Mouse (Mus musculus) E14TG2a.4 (cell line): ENCODE measurements around the gene Adam30.

Experiments used
- H3K27me3 ChIP-seq: 2 replicates; pipeline ENCODE4 v1.6.1; 2014; ENCODE audit warnings: low read length, control low read depth; ENCODE audit not compliant: insufficient read depth
- H3K36me3 ChIP-seq: 2 replicates; pipeline ENCODE4 v1.6.1; 2014; ENCODE audit warnings: low read length, control low read depth; ENCODE audit not compliant: insufficient read depth
- H3K4me1 ChIP-seq: replicated peaks from 2 replicates; pipeline ENCODE4 v1.6.1; 2014; ENCODE audit warnings: low read depth, low read length, control low read depth
- H3K4me3 ChIP-seq: replicated peaks from 2 replicates; pipeline ENCODE4 v1.5.1; 2014; ENCODE audit warnings: mild to moderate bottlenecking, low read length
- H3K9me3 ChIP-seq: 2 replicates; pipeline ENCODE4 v1.6.1; 2014; ENCODE audit warnings: low read length, control low read depth
- CTCF ChIP-seq: conservative IDR thresholded peaks from 2 replicates; pipeline ENCODE4 v1.5.1; 2014; ENCODE audit warnings: low read length
- NANOG ChIP-seq: IDR thresholded peaks from 2 replicates; pipeline ENCODE4 v1.6.1; 2014; ENCODE audit warnings: borderline replicate concordance, low read length, mixed read lengths
- POU5F1 ChIP-seq: IDR thresholded peaks from 2 replicates; pipeline ENCODE4 v1.6.1; 2014; ENCODE audit warnings: low read length, borderline replicate concordance

The Adam30 gene

GRCm38 (mm10) chr3:98157585-98157984 lies 2.8 kb upstream of the Adam30 start:
- Histone ChIP-seq H3K36me3 (no peaks in the 10 kb centered on the region), H3K4me1 (0 out of 2 replicates have a peak, but pooled peaks cover 3% of the 10 kb centered on the region), H3K27me3 (no peaks in the 10 kb centered on the region; the same call in 1 of the 2 replicates), H3K9me3 (no peaks in the 10 kb centered on the region), H3K4me3 (no peak overlapping the region)
- TF ChIP-seq NANOG, result no peak
- no peak for TF ChIP-seq POU5F1
- TF ChIP-seq CTCF, result no peak

- no peak for TF ChIP-seq POU5F1
- no peak for TF ChIP-seq CTCF
- no peak for TF ChIP-seq NANOG
- Histone ChIP-seq H3K4me3 (no peak overlapping the region), H3K9me3 (no peaks in the 10 kb centered on the region), H3K27me3 (no peaks in the 10 kb centered on the region; the same call in 1 of the 2 replicates), H3K36me3 (no peaks in the 10 kb centered on the region), H3K4me1 (0 out of 2 replicates have a peak, but pooled peaks cover 3% of the 10 kb centered on the region)
Measured at GRCm38 (mm10) chr3:98158646-98159045, 1.8 kb upstream of the Adam30 start.

- no peaks in the 10 kb centered on the region for H3K36me3 ChIP-seq
- TF ChIP-seq POU5F1 (no peak), CTCF (no peak), NANOG (no peak)
- 0 out of 2 replicates have a peak, but pooled peaks cover 3% of the 10 kb centered on the region for H3K4me1 ChIP-seq
- H3K27me3 ChIP-seq, result no peaks in the 10 kb centered on the region; the same call in 1 of the 2 replicates
- no peak overlapping the region for H3K4me3 ChIP-seq
- no peaks in the 10 kb centered on the region for H3K9me3 ChIP-seq
Measured at GRCm38 (mm10) chr3:98159289-98159688, 1.1 kb upstream of the Adam30 start.

GRCm38 (mm10) chr3:98178340-98178739 lies 17.9 kb downstream of the Adam30 start:
- Histone ChIP-seq H3K27me3 (peaks cover 5% of the 10 kb centered on the region; the same call in 1 of the 2 replicates), H3K4me1 (no peaks in the 10 kb centered on the region)
- TF ChIP-seq NANOG (no peak), POU5F1 (no peak), CTCF (no peak)

GRCm38 (mm10) chr3:98180805-98181204 lies 20.4 kb downstream of the Adam30 start:
- Histone ChIP-seq H3K27me3 (peaks cover 5% of the 10 kb centered on the region; the same call in 1 of the 2 replicates), H3K36me3 (no peaks in the 10 kb centered on the region), H3K4me1 (no peaks in the 10 kb centered on the region), H3K9me3 (peaks cover 21% of the 10 kb centered on the region), H3K4me3 (no peak overlapping the region)
- TF ChIP-seq POU5F1, result no peak
- TF ChIP-seq CTCF, result peak; percentile 38
- no peak for TF ChIP-seq NANOG

More at GRCm38 (mm10) chr3:98178340-98178739, 17.9 kb downstream of the Adam30 start:
- Histone ChIP-seq H3K9me3 (peaks cover 19% of the 10 kb centered on the region), H3K4me3 (no peak overlapping the region), H3K36me3 (no peaks in the 10 kb centered on the region)

- no peaks in the 10 kb centered on the region for H3K27me3 ChIP-seq
- H3K9me3 ChIP-seq, result peaks cover 14% of the 10 kb centered on the region
- TF ChIP-seq POU5F1, result no peak
- TF ChIP-seq CTCF, result no peak
- TF ChIP-seq NANOG, result no peak
- no peaks in the 10 kb centered on the region for H3K4me1 ChIP-seq
- H3K4me3 ChIP-seq, result no peak overlapping the region
- no peaks in the 10 kb centered on the region for H3K36me3 ChIP-seq
Measured at GRCm38 (mm10) chr3:98185163-98185714, 24.8 kb downstream of the Adam30 start.

GRCm38 (mm10) chr3:98187777-98188176 lies 27.3 kb downstream of the Adam30 start:
- H3K36me3 ChIP-seq, result no peaks in the 10 kb centered on the region
- no peak for TF ChIP-seq POU5F1
- no peak for TF ChIP-seq NANOG
- TF ChIP-seq CTCF, result no peak
- H3K9me3 ChIP-seq, result peaks cover 8% of the 10 kb centered on the region
- no peaks in the 10 kb centered on the region for H3K27me3 ChIP-seq
- H3K4me3 ChIP-seq, result no peak overlapping the region
- H3K4me1 ChIP-seq, result no peaks in the 10 kb centered on the region

- no peaks in the 10 kb centered on the region for H3K36me3 ChIP-seq
- H3K9me3 ChIP-seq, result no peaks in the 10 kb centered on the region
- peaks cover 12% of the 10 kb centered on the region for H3K27me3 ChIP-seq
- TF ChIP-seq POU5F1, result no peak
- peaks cover 9% of the 10 kb centered on the region for H3K4me1 ChIP-seq
- no peak overlapping the region for H3K4me3 ChIP-seq
Measured at GRCm38 (mm10) chr3:98197711-98198532, 37.5 kb downstream of the Adam30 start.

- no peak overlapping the region for H3K4me3 ChIP-seq
- H3K27me3 ChIP-seq, result peaks cover 12% of the 10 kb centered on the region
- no peaks in the 10 kb centered on the region for H3K9me3 ChIP-seq
- H3K36me3 ChIP-seq, result no peaks in the 10 kb centered on the region
- TF ChIP-seq NANOG, result no peak
- TF ChIP-seq CTCF, result no peak
- TF ChIP-seq POU5F1, result no peak
- H3K4me1 ChIP-seq, result peaks cover 9% of the 10 kb centered on the region
Measured at GRCm38 (mm10) chr3:98199747-98200146, 39.3 kb downstream of the Adam30 start.
